Mouse (Mus musculus): ENCODE results near the gene Tpcn2. TPM values are rescaled to one million over a fixed set of nuclear protein-coding genes. Genes with fewer than 3 reads are reported as not detected.

Tpcn2 gene
- polyA plus RNA-seq, 1 experiment = 49.2 TPM

GRCm38 (mm10) chr7:145176750-145177589, 106.8 kb downstream of the Tpcn2 start:
- Histone ChIP-seq H3K4me3 (ENCODE audit: control insufficient read depth, insufficient read depth, low read length) (no peak overlapping the region), H3K36me3 (ENCODE audit: control insufficient read depth, insufficient read depth, low read length) (no peaks in the 10 kb centered on the region), H3K27ac (ENCODE audit: control insufficient read depth, insufficient read depth, low read length) (no peak overlapping the region), H3K27me3 (ENCODE audit: control insufficient read depth, insufficient read depth, low read length) (no peaks in the 10 kb centered on the region), H3K4me1 (replicated peaks; ENCODE audit: control insufficient read depth, insufficient read depth, low read length) (no peaks in the 10 kb centered on the region)
- no peak for DNase-seq
- WGBS = 94% methylated on average over 15 of the region's 15 CpGs
- TF ChIP-seq POLR2A (IDR thresholded peaks at IDR 0.05; ENCODE audit: control insufficient read depth, extremely low read depth, insufficient read depth, low read length, poor library complexity) (no peak), CTCF (IDR thresholded peaks at IDR 0.05; ENCODE audit: borderline replicate concordance, control insufficient read depth, extremely low read depth, insufficient read depth, low read length, poor library complexity) (no peak)

GRCm38 (mm10) chr7:145173563-145173962, 110.2 kb downstream of the Tpcn2 start:
- TF ChIP-seq CTCF (IDR thresholded peaks at IDR 0.05; ENCODE audit: borderline replicate concordance, control insufficient read depth, extremely low read depth, insufficient read depth, low read length, poor library complexity) = no peak
- TF ChIP-seq POLR2A (IDR thresholded peaks at IDR 0.05; ENCODE audit: control insufficient read depth, extremely low read depth, insufficient read depth, low read length, poor library complexity) = no peak
- 90% methylated on average over 15 of the region's 15 CpGs for WGBS
- Histone ChIP-seq H3K36me3 (ENCODE audit: control insufficient read depth, insufficient read depth, low read length) (no peaks in the 10 kb centered on the region), H3K4me1 (replicated peaks; ENCODE audit: control insufficient read depth, insufficient read depth, low read length) (no peaks in the 10 kb centered on the region), H3K27ac (ENCODE audit: control insufficient read depth, insufficient read depth, low read length) (no peak overlapping the region), H3K27me3 (ENCODE audit: control insufficient read depth, insufficient read depth, low read length) (no peaks in the 10 kb centered on the region), H3K4me3 (ENCODE audit: control insufficient read depth, insufficient read depth, low read length) (no peak overlapping the region)
- no peak for DNase-seq

GRCm38 (mm10) chr7:145173116-145173515, 110.7 kb downstream of the Tpcn2 start:
- TF ChIP-seq POLR2A (IDR thresholded peaks at IDR 0.05; ENCODE audit: control insufficient read depth, extremely low read depth, insufficient read depth, low read length, poor library complexity) = no peak
- TF ChIP-seq CTCF (IDR thresholded peaks at IDR 0.05; ENCODE audit: borderline replicate concordance, control insufficient read depth, extremely low read depth, insufficient read depth, low read length, poor library complexity) = no peak
- H3K27me3 ChIP-seq (ENCODE audit: control insufficient read depth, insufficient read depth, low read length) = no peaks in the 10 kb centered on the region
- no peaks in the 10 kb centered on the region for H3K4me1 ChIP-seq (replicated peaks; ENCODE audit: control insufficient read depth, insufficient read depth, low read length)
- H3K36me3 ChIP-seq (ENCODE audit: control insufficient read depth, insufficient read depth, low read length) = no peaks in the 10 kb centered on the region
- DNase-seq = no peak
- WGBS = 76% methylated on average over 12 of the region's 12 CpGs
- no peak overlapping the region for H3K27ac ChIP-seq (ENCODE audit: control insufficient read depth, insufficient read depth, low read length)
- H3K4me3 ChIP-seq (ENCODE audit: control insufficient read depth, insufficient read depth, low read length) = no peak overlapping the region

GRCm38 (mm10) chr7:145169703-145170102, 114.1 kb downstream of the Tpcn2 start:
- Histone ChIP-seq H3K4me1 (replicated peaks; ENCODE audit: control insufficient read depth, insufficient read depth, low read length) (no peaks in the 10 kb centered on the region), H3K27me3 (ENCODE audit: control insufficient read depth, insufficient read depth, low read length) (no peaks in the 10 kb centered on the region), H3K36me3 (ENCODE audit: control insufficient read depth, insufficient read depth, low read length) (no peaks in the 10 kb centered on the region), H3K4me3 (ENCODE audit: control insufficient read depth, insufficient read depth, low read length) (no peak overlapping the region), H3K27ac (ENCODE audit: control insufficient read depth, insufficient read depth, low read length) (no peak overlapping the region)
- TF ChIP-seq CTCF (IDR thresholded peaks at IDR 0.05; ENCODE audit: borderline replicate concordance, control insufficient read depth, extremely low read depth, insufficient read depth, low read length, poor library complexity) (no peak), POLR2A (IDR thresholded peaks at IDR 0.05; ENCODE audit: control insufficient read depth, extremely low read depth, insufficient read depth, low read length, poor library complexity) (no peak)
- 83% methylated on average over 3 of the region's 3 CpGs for WGBS
- no peak for DNase-seq

- Histone ChIP-seq H3K36me3 (ENCODE audit: control insufficient read depth, insufficient read depth, low read length) (no peaks in the 10 kb centered on the region), H3K4me1 (replicated peaks; ENCODE audit: control insufficient read depth, insufficient read depth, low read length) (no peaks in the 10 kb centered on the region), H3K4me3 (ENCODE audit: control insufficient read depth, insufficient read depth, low read length) (no peak overlapping the region), H3K27ac (ENCODE audit: control insufficient read depth, insufficient read depth, low read length) (no peak overlapping the region), H3K27me3 (ENCODE audit: control insufficient read depth, insufficient read depth, low read length) (no peaks in the 10 kb centered on the region)
- no peak for DNase-seq
- TF ChIP-seq POLR2A (IDR thresholded peaks at IDR 0.05; ENCODE audit: control insufficient read depth, extremely low read depth, insufficient read depth, low read length, poor library complexity) (no peak), CTCF (IDR thresholded peaks at IDR 0.05; ENCODE audit: borderline replicate concordance, control insufficient read depth, extremely low read depth, insufficient read depth, low read length, poor library complexity) (no peak)
- 92% methylated on average over 13 of the region's 13 CpGs for WGBS
These were observed 124.2 kb downstream of the Tpcn2 start for GRCm38 (mm10) chr7:145159283-145160240.

GRCm38 (mm10) chr7:145155666-145156065, 128.1 kb downstream of the Tpcn2 start:
- 94% methylated on average over 4 of the region's 4 CpGs for WGBS
- Histone ChIP-seq H3K4me3 (ENCODE audit: control insufficient read depth, insufficient read depth, low read length) (no peak overlapping the region), H3K36me3 (ENCODE audit: control insufficient read depth, insufficient read depth, low read length) (no peaks in the 10 kb centered on the region), H3K27ac (ENCODE audit: control insufficient read depth, insufficient read depth, low read length) (no peak overlapping the region), H3K4me1 (replicated peaks; ENCODE audit: control insufficient read depth, insufficient read depth, low read length) (no peaks in the 10 kb centered on the region), H3K27me3 (ENCODE audit: control insufficient read depth, insufficient read depth, low read length) (no peaks in the 10 kb centered on the region)
- DNase-seq = no peak
- no peak for TF ChIP-seq CTCF (IDR thresholded peaks at IDR 0.05; ENCODE audit: borderline replicate concordance, control insufficient read depth, extremely low read depth, insufficient read depth, low read length, poor library complexity)
- no peak for TF ChIP-seq POLR2A (IDR thresholded peaks at IDR 0.05; ENCODE audit: control insufficient read depth, extremely low read depth, insufficient read depth, low read length, poor library complexity)

All from thymus, adult 2 months (tissue).